Mouse (Mus musculus): Measurements from ENCODE around the gene Gm3676. TPM values are rescaled to one million over a fixed set of nuclear protein-coding genes. Genes with fewer than 3 reads are reported as not detected.

Gene Gm3676
- polyA plus RNA-seq, 1 experiment from 2014 or later = not detected

Other genes with a start within 250 kb of the Gm3676 start
- gene Gm6482, start 238.2 kb downstream of the Gm3676 start, polyA plus RNA-seq (2014; fragmentation: Nextera tagmentation; extraction: Ambion mirVana) = not detected in 2 replicates
- gene Gm7954, start 193.0 kb downstream of the Gm3676 start, polyA plus RNA-seq (2014; fragmentation: Nextera tagmentation; extraction: Ambion mirVana) = not detected in 2 replicates
- not detected in 2 replicates for gene Gm3486, start 157.0 kb downstream of the Gm3676 start, polyA plus RNA-seq (2014; fragmentation: Nextera tagmentation; extraction: Ambion mirVana)
- gene Gm7970, start 90.9 kb downstream of the Gm3676 start, polyA plus RNA-seq (2014; fragmentation: Nextera tagmentation; extraction: Ambion mirVana) = not detected in 2 replicates
- gene 1700049E17Rik2, start 73.3 kb downstream of the Gm3676 start, polyA plus RNA-seq (2014; fragmentation: Nextera tagmentation; extraction: Ambion mirVana) = not detected in 2 replicates
- gene Gm3072, start 21.9 kb downstream of the Gm3676 start, polyA plus RNA-seq (2014; fragmentation: Nextera tagmentation; extraction: Ambion mirVana) = not detected in 2 replicates
- gene Gm8068, start 55.4 kb upstream of the Gm3676 start, polyA plus RNA-seq (2014; fragmentation: Nextera tagmentation; extraction: Ambion mirVana) = not detected in 2 replicates
- not detected in 2 replicates for gene Gm7929, start 104.1 kb upstream of the Gm3676 start, polyA plus RNA-seq (2014; fragmentation: Nextera tagmentation; extraction: Ambion mirVana)
- not detected in 2 replicates for gene Gm47189, start 126.0 kb upstream of the Gm3676 start, polyA plus RNA-seq (2014; fragmentation: Nextera tagmentation; extraction: Ambion mirVana)